In genomic region chr6:95514726-95515125, GRCm38 (mm10) we compare ENCODE assay signal across 15 mouse cellular contexts.
"Had no signal": no experiment of that assay in that cellular context is flagged by ENCODE, and none has a peak within 500 bp of the region (broad histone marks: within the 10 kb centered on the region; RNA-seq: fewer than 3 reads in every experiment).

No protein-coding gene starts in this region.

- H3K9ac ChIP-seq: lung, embryonic 14.5 days; midbrain, embryonic 12.5 days; midbrain, embryonic 15.5 days; neural tube, embryonic 12.5 days; stomach, embryonic 15.5 days had no signal

- ATAC-seq: midbrain, embryonic 15.5 days had no signal

- H3K4me1 ChIP-seq: midbrain, embryonic 12.5 days; midbrain, embryonic 15.5 days; neural tube, embryonic 12.5 days; stomach, embryonic 15.5 days had no signal

- H3K4me3 ChIP-seq: megakaryocyte, embryonic 14.5 days; midbrain, embryonic 12.5 days; midbrain, embryonic 15.5 days; neural tube, embryonic 12.5 days; stomach, embryonic 15.5 days had no signal

- DNase-seq: lung, adult 18-20 months; lung, embryonic 14.5 days; lung, postnatal 14 days; lung, postnatal 36 days; right cerebral cortex, postnatal 14 days; thymus, adult 2 months; thymus, postnatal 25 days; thymus, postnatal 4 days had no signal

- H3K27me3 ChIP-seq: megakaryocyte, embryonic 14.5 days; midbrain, embryonic 12.5 days; midbrain, embryonic 15.5 days; neural tube, embryonic 12.5 days; stomach, embryonic 15.5 days had no signal

- H3K9me3 ChIP-seq: midbrain, embryonic 12.5 days; midbrain, embryonic 15.5 days; neural tube, embryonic 12.5 days; stomach, embryonic 15.5 days had no signal

- H3K27ac ChIP-seq: macrophage; midbrain, embryonic 12.5 days; midbrain, embryonic 15.5 days; neural tube, embryonic 12.5 days; stomach, embryonic 15.5 days; stomach, postnatal 0 days had no signal

- H3K4me2 ChIP-seq: lung, embryonic 14.5 days; midbrain, embryonic 12.5 days; midbrain, embryonic 15.5 days; neural tube, embryonic 12.5 days; stomach, embryonic 15.5 days had no signal

- H3K36me3 ChIP-seq: midbrain, embryonic 12.5 days; midbrain, embryonic 15.5 days; neural tube, embryonic 12.5 days; stomach, embryonic 15.5 days had no signal
